Mouse (Mus musculus) brain, embryonic 14.5 days (tissue): ENCODE results near the gene Olfr67.

Source experiments
- CTCF ChIP-seq: fragments of 200-500 bp; IDR thresholded peaks from 2 replicates; pipeline ENCODE4 v1.5.1; 2012; ENCODE audit warnings: inconsistent platforms, mild to moderate bottlenecking, moderate library complexity, borderline replicate concordance; ENCODE audit not compliant: insufficient read depth, insufficient read length; ENCODE audit errors: extremely low read depth
- POLR2A ChIP-seq: fragments of 200-500 bp; IDR thresholded peaks from 2 replicates; pipeline ENCODE4 v1.6.1; 2012; ENCODE audit warnings: mild to moderate bottlenecking, inconsistent platforms, borderline replicate concordance; ENCODE audit not compliant: poor library complexity, insufficient read depth, insufficient read length, severe bottlenecking; ENCODE audit errors: extremely low read depth

GRCm38 (mm10) chr7:103806856-103807255 is 15.2 kb upstream of the Olfr67 start:
- peak; percentile 58; the same call in 1 of the 2 replicates for TF ChIP-seq CTCF
- no peak for TF ChIP-seq POLR2A
